Comparison of ENCODE assay signal across 16 mouse cellular contexts in the genomic region with DNA sequence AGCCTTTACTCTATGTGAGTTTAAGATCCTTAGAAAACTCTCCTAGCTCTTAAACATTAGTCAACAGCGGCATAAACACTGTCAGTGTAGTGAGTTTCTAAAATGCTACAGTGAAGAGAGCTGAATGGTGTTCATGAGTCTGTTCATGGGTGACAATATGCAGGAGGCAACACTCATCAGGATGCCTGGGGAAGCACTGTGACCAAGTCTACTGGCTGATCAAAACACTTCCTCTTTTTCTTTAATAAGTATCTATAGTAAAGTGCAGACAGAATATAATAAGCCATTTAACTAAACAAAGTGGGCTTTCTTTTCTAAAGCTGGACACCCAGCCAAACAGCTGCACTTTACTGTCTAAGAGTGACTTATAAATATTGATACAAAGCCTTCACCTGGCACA. TPM values are rescaled to one million over a fixed set of nuclear protein-coding genes. Genes with fewer than 3 reads are reported as not detected.
"Had no signal": no experiment of that assay in that cellular context is flagged by ENCODE, and none has a peak within 500 bp of the region (broad histone marks: within the 10 kb centered on the region; RNA-seq: fewer than 3 reads in every experiment).

No protein-coding gene starts in this region.

- H3K9ac ChIP-seq: limb, embryonic 12.5 days; liver, embryonic 13.5 days; liver, postnatal 0 days; midbrain, embryonic 12.5 days had no signal

- DNase-seq: kidney, adult 9 months; kidney, postnatal 4 days; liver; liver, embryonic 13.5 days; liver, postnatal 0 days; lung, postnatal 10 days; right cerebral cortex, postnatal 25 days; thymus, postnatal 4 days had no signal

- ATAC-seq: midbrain, embryonic 16.5 days had no signal

- H3K27me3 ChIP-seq: limb, embryonic 12.5 days; liver, embryonic 13.5 days; midbrain, embryonic 12.5 days had no signal

- H3K27ac ChIP-seq: kidney, postnatal 0 days; layer of hippocampus, adult 2 months; limb, embryonic 12.5 days; liver, embryonic 13.5 days; macrophage; midbrain, embryonic 12.5 days; stomach, postnatal 0 days had no signal

- H3K4me3 ChIP-seq: layer of hippocampus, adult 2 months; limb, embryonic 12.5 days; liver, embryonic 13.5 days; midbrain, embryonic 12.5 days had no signal

- H3K4me2 ChIP-seq: limb, embryonic 12.5 days; liver, embryonic 13.5 days; midbrain, embryonic 12.5 days had no signal

- H3K9me3 ChIP-seq: limb, embryonic 12.5 days; liver, embryonic 13.5 days; midbrain, embryonic 12.5 days had no signal

- H3K4me1 ChIP-seq: limb, embryonic 12.5 days; midbrain, embryonic 12.5 days had no signal

RNA-seq across cellular contexts. Expression of a gene that starts 56.2 kb away (rescaled TPM):
- polyA plus RNA-seq: macrophage; small intestine, adult 2 months had no signal
